Mouse (Mus musculus) embryo, embryonic 11 days (tissue): Measurements from ENCODE around the gene Sptbn1.
"Not testable (repeated sequence)": the region's sequence is repeated elsewhere in the genome, so short reads cannot be mapped to it uniquely, and the experiment has no call there.

Experiments
- DNase-seq: peaks from one replicate; pipeline ENCODE4 v3.0.0-alpha.2; 2015

The Sptbn1 gene

DNA sequence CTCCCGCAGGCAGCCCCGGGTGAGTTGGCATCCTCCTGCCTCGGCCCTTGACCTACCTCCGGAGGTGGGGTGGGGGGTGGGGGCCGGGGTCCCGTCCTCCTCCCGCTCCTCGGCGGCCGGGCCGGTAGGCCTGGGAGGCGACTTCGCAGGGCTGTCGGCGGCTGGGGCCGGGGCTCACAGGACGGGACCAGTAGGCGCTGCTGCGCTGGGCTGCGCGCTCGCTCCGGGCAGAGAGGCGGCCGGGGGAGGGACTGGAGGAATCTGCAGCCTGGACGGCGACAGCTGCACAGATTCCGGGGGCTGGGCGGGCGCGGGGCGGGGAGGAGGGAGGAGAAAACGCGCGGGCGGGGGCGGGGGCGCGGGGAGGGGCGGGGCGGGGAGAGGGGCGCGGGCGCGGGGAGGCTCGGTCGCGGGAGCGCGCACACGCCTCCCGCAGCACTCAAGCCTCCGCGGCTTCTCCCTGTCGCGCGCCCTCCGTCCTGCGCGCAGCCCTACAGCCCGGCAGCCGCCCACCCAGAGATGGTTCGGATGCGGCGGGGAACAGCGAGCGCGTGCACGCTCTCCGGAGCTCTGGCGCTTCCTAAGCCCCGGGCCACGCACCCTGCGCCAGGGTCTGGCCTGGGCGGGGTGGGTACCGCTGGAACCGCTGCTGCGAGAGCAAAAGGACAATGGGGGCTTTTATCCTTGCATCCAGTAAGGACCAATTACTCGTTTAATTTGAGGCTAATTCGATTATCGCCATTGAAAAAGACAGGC, at the start of gene Sptbn1:
Sptbn1 (minus strand) TSS at position 284 of the 756 bp plus-strand sequence.
- peak; percentile 95 for DNase-seq

DNA sequence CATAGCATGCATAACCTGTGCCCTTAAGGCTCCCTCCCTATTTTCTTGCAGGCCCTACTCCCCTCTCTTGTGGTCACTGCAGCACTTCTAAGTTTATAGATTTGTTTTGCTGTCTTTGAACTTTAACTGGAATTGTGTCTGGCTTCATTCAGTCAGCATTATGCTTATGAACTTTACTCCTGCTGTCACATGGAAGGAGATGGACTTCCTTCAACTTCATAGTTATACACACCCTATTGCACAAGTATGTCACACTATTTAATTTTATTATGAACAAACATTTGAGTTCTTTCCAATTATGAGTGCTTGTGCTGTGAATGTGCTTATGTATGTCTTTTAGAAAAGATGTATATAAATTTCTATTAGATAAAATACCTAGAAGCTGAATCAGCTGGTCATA, 26.3 kb upstream of the Sptbn1 start:
- no peak for DNase-seq

DNA sequence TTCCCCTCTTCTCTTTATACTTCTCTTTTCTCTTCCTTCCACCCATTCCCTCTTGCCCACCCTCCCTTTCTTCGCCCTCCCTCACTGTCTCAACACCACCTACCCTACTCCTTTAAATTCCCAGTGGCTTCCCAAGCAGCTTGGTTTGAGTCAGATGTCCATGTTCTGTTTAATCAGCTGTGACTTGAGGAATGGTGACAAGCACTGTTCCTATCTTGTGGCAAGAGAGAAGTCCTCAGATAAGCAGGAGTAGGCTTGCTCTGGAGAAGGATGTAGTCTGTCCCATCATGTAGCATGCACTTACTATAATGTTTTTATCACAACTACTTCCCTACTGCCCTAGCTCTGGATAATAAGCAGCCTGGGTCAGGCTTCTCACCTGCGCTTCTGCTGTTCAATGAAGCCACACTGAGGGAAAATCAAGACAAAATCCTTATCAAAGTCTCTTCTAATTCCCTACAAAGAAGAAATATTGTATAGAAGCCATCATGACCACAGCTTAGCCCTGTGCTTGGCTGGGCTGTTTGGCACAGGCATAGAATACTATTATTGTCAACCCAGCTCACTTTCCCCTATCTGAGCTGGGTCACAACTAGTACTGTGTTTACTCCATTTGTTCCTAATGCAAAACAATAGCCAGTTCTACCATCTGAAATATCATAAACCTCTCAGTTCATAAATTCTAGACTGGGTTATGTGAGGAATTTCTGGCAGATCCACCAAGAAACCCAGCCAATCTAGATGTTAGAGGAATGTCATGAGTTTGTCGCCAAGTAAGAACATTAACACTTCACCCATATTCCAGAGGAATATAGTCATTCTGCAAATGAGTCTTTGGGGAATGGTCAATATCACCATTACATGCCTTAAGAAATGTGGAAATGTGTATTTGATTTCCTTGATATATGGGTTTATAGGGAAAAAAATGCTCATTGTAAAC, 24.5 kb upstream of the Sptbn1 start:
- no peak for DNase-seq

DNA sequence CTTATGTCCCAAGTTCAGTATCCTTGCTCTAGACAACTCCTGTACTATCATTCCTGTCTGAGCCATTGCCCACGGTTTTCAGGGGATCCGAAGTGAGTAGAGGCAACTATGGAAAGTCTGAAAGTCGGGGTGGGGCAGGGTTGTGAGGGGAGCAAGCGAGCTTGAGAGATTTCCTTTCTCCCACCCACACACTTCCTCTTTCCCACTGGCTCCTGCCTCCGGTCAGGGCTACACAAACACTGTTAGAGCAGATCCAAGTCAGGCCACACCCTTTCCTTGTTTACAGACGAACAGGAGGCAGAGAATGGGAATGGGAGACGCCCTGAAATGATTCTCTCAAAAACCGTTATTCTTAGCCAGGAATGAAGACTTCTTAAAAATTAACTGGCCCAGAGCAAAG, 23.2 kb upstream of the Sptbn1 start:
- peak; percentile 6 for DNase-seq

DNA sequence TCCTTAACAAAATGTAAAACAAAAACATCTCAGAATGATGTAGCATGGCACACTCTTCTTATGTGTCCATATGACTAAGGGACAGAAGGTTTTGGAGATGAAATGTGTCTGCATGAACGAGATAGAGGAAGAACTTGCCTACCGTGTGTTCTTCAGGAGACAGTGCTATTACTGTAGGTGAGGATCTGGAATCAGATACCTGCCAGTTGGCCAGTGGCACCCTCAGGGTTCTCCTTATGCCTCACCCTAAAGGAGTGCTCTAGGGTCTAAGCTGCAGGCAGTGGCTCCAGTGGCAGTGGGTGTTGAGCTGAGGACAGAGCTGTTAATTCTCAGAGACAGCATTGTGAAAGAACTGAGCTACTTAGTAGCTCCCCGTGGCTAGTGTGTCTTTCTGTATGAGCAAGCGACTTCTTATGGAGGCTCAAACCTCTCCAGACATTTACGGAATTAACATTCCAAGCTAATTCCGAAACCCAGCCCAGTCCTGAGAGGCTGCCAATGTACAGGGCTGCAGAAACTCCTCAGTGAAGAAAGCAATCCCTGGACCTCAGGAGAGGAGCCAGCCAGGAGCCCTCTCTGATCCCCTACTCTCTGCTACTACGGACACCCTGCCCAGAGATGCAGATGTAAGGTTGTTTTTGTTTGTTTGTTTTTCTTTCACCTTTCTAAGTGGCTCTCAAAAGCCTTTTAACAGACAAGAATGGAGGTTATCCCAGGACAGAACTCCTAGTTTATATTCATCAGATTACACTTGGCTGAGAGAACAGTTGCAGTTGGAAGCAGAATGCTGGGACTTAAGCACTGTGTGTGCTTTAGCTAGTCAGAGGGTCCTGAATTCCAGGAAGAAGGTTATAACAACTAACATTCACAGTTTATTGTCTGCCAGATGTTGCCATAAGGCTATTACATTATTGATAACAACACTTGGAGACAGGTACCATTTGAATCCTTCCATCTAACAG, 21.8 kb upstream of the Sptbn1 start:
- no peak for DNase-seq

DNA sequence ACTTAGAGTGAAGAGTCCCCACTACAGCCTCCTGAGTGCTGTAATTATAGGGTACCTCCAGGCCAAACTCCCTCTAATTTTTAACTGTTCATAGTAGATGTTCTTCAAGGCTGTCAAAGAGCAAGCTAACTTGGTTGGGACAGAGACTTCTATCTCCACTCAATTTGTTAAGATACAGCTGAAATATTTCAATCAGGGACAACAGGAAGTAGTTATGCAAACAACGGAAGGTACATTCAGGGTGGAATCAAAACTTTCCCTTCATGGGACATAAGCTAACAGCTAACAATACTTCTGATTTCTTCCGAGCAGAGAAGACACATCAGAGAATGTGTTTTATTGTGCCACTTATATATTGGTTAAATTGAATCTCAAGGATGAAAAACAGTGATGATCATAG, 20.1 kb upstream of the Sptbn1 start:
- no peak for DNase-seq

DNA sequence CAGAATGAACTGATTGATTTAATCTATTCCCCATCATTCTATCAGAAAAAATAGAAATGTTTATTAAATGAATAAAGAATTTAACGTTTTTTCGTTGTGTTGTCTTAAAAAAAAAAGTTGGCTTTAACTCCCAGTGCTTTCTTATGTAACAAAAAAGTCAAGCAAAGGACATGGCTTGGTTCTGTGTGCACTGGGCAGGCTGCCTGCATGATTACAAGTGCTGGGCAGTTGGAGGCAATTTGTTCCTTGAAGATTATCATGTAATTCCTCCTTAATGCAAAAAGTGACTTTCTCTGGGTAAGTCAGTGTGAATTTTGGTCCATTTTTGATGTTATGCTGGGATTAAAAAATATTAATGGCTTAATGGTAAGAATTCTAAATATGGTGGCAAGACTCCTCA, 15.7 kb upstream of the Sptbn1 start:
- DNase-seq = no peak

DNA sequence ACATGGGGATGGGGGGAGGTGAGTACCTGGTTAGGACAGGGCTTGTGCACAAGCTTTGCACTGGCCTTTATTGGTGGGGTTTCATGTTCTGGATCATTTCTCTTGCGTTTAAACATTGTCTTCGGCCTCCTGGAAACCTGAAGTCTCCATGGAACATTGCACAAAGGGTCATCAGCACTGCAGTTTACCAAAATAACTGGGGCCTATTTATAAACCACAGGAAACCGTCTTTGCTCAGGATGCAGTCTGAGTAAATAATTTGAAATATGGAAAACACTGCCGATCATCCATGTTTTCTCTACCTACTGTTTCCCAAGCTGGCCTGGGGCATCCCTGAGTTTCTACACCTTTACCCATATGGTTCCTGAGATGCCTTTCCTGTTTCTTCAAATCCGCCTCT, 13.1 kb upstream of the Sptbn1 start:
- DNase-seq = no peak

DNA sequence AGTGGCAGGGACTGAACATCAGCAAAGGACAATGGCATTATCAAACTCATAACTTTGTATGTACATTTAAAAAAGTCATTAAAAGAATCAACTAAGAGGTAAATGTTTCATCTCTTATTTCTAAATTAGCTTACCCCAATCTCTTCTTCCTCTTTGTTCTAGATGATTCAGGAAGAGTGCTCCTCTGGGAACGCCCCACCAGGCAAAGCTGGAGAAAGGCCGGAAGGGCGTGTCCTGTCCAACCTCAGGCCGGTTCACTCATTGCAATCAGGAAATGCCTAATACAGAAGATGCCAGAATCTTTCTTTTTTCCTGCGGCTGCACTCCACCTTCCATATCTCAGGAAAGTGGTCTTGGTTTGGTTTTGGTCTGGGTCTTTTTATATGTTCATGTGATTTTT, 11.3 kb upstream of the Sptbn1 start:
- DNase-seq = no peak

DNA sequence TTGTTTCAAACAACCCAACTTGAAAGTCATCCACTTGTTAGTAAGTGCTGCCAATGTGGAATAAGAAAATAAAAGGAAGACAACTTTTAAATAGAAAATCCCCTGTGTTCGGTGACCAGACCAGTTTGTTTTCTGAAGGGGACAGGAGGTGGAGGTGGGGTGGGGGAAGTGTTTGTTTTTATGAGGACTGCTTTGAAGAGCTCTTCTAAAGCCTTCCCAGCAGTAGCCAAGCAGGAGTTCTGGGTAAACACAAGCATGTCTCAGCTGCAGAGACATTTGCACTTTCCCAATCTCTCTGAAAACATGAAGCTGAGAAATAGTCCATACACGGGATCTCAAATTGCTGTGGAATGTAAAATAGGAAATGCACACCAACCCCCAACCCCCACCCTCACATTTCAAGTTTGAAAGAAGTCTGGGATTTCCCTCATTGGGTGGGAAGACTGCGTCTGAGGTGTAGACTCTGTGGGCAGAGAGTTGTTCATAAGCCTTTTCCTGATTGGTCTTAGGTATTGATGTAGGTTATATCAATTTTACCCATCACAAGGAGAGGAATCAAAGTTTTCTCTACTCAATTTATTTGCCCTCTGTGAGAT, 7.6 kb upstream of the Sptbn1 start:
- DNase-seq = no peak

DNA sequence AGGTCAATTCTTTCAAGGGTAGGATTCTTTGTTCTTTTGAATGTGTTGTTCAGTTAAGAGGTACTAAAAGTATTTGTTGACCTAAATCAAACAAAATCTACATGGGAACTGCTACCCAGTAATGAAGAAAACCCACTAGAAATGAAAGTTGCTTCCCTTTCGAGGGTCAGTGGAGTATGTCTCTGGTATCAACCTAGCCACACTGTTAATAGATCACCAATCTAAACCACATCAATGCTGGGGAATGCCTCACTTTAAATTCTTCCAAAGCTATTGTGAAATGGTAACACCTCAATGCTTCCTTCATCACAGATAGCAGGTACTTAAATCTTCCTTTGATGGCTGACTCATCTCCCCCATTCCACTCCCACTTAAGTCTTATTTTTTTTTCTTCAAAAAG, 1.5 kb upstream of the Sptbn1 start:
- no peak for DNase-seq

DNA sequence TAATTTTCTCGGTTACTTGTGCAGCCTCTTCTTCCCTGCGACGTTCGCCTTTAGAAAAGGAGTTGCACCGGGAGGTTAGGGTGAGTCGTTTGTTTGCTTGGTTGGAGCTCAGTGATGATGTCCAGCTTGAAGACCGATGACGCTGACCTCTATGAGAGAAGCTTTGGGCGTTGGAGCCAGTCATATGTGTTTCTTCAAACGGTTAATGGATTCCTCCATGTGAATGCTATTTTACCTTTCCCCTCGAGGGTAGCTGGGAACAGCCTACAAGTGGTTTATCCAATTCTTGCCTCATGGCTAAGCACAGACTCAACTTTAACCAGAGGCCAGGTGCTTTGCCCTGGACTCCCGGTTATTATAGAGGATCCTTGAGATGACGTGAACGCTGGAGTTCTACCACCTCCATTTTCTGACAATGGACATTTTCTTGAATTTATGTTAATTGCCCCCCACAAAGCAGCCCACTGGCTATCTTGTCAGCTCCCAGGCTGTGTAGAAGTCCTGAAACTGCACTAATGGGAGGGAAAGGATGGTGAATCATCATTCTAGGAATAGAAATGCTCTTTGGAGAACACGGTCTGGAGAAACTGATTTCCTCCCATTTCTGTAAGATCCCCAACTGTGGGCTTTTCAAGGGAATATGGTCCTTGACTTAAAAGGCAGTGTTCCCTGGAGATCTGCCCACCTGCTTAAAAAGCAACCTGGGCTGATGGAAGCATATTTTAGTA, 837 bp upstream of the Sptbn1 start:
- no peak for DNase-seq

DNA sequence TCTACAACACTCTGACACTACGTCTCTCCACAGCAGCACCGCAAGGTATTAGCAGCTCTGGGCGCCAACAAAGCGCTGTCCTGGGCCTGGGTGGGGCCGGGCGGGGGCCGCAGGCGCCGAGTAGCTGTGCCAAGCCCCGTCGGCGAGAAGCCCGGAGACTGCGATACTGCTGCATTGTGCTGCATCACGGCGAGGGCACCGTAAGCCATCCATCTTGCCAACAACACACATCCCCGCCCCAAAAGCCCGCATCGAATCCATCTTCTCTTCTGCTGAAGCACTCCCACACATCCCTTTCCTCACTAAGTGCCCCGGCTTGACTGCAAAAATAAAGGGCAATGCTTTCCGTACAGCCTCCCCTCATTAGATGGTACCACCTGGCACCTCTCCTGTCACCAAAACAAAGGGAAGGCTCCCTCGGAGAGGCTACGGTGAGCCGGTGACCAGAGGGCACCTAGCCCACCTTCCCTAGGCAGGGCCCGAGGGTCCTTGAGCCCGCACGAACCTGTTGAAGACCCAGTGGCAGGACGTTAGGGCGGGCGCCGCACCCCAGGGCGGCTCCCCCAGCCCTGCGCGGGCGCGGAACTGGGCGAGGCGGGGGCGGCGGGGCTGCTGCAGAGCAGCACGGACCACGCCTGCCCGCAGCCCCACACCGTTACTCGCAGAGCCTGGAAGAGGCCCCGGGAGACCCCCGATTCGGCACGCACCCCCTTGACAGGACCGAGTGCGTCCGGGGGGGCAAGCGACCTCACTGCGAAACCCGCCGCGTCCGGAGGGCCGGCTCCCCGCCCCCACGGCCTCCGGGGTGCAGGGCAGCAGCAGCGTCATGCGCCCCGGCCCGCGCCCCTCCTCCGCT, 711 bp downstream of the Sptbn1 start:
- DNase-seq = peak; percentile 71

DNA sequence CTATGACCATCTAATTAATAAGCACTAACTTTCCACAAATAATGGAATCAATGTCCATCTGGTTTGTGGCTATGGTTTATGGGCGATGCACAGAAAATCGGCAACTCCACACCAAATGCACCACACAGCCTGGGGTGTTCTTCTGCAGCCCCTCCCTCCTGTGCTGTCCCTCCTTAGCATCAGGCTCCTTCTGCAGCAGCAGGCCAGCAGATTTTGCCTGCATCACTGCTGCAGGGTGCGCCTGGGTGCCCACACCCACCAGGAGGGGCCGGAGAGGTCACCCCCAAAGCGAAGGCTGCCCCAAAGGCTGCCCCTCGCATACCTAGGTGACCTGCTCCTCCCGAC, 1.3 kb downstream of the Sptbn1 start:
- DNase-seq = no peak

DNA sequence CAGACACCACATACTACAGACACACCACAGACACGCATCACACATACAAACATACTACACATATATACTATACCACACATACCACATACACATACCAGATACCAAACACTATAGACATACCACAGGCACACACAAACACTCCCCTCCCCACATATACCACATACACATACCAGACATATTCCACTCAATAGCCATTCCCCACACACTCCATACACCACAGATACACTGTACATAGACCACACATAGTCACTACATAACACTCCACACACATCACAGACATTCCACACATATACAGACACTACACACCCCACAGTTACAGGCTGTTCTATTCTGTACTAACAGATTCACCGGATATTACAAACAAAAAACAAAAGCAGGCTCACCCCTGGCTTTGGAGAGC, 2.3 kb downstream of the Sptbn1 start:
- DNase-seq = no peak

DNA sequence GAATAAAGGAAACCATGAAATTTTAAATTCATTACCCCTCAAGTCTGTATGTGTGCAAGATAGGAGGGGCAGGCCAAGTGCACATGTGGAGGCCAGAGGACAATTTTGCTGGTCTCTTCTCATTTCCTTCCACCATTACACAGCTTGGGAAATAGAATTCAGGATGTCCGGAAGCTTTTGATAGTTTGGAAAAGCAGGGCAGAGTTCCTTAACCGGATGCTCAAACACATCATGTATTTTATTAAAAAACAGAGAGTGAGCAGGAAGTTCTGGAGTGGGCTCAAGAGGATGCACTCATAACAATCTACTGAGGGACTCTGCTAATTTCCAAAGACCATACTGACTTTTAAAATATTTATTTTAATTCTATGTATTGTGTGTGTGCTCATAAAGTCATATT, 4.3 kb downstream of the Sptbn1 start:
- DNase-seq = no peak

DNA sequence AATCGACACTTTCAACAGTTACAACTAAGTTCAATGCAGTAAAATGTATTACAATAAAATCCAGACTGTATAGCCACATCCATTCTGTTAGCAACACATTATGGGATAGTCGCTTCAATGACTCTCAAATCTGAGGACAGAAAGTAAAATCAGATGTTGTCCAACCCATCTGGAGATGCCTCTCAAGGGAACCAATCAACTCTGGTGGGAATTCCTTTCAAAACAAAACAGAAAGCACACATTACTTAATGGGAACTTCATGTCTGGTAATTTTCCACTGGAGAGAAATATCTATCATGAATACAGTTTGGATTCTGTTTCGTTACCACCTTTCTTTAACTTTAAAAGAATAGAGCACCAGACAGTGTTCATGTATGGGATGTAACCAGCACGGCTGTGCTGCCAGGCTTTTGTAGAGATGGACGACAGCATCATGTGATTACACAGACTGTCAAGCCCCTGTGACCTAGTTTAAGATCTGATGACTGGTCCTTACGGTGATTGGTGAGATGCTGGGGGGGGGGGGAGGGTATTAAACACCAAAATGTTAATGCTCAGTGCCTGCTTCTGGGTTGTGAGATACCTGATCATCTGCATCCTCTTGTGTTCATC, 9.1 kb downstream of the Sptbn1 start:
- DNase-seq = no peak

DNA sequence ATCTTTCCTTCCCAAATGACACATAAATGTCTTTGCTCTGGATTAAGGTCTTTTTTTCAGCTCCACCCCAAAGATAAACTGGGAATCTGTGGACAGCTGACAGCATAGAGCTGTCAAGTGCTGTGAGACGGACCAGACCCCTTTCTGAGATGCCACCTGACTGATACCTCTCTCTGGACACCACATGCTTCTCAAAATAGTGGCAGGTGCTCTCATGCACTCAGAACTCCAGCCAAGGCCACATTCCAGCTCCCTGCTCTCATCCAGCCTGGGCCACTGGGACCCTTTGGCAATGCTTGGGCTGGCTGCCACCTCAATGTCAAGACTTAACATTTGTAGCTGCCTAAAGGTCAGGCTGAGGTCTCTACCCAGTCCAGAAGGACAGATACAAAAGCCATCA, 10.2 kb downstream of the Sptbn1 start:
- no peak for DNase-seq

DNA sequence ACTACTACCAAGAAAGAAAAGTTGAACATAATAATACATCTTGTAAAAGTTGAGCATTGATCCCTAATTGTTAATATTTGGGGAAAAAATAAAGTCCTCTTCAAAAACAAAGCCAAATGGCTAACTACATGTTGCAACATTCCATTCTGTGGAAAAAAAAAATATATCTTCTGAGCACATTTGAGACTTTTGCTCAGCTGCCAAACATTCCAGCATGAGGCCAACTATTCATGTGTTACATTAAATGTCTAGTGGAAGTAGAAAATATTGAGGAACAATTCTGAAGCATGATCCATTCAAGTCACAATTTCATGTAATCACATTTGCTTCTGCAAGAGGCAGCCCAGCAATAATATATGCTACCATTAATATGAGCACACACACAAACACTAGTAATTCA, 10.9 kb downstream of the Sptbn1 start:
- no peak for DNase-seq

DNA sequence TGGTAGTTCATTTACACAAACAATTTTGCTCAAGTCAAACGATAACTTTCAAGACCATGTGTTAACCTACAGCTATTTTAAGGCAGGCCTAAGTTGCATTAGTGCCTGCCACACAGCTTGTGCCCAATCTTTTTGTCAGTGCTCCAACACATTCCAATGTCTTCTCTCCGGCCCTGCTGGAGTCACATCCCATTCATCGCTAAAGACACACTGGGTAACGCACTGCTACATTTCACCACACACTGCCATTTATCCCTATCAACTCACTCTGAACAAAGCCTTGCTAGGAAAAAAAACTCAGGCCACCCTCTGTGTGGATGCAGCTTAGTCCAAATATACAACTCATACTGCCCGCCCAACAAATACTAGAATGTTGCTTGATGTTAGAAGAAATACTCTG, 11.5 kb downstream of the Sptbn1 start:
- DNase-seq = no peak

DNA sequence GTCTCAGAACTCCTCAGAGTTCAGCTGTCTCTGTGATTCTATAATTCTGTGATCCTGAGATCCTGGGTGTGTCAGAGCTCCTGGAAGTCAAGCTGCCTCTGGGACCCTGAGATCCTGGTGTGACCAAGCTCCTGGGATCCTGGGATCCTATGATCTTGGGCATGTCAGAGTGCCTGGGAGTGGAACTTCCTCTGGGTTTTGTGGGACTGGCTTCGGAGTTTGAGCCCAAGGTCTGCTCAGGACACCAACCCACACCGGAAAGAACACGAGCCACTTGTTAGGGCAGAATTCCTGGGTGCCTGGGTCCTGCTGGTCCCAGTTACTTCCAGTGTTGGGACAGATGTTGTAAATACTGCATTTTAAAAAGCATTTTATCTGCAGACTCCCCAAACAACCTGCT, 12.8 kb downstream of the Sptbn1 start:
- not testable (repeated sequence) for DNase-seq
